Mouse (Mus musculus): ENCODE results near the gene Ptprg.

GRCm38 (mm10) chr14:12203081-12203480 lies 649.7 kb downstream of the Ptprg start:
- TF ChIP-seq CTCF (IDR thresholded peaks at IDR 0.05) (no peak), POLR2A (IDR thresholded peaks at IDR 0.05; ENCODE audit: insufficient read depth, low read depth, low read length) (no peak), EP300 (IDR thresholded peaks at IDR 0.05; ENCODE audit: insufficient read depth, low read depth, low read length) (no peak)
